Mouse (Mus musculus): ENCODE data around the gene Rcc2. TPM values are rescaled to one million over a fixed set of nuclear protein-coding genes. Genes with fewer than 3 reads are reported as not detected.

Gene Rcc2
- polyA plus RNA-seq, 1 experiment from 2014 or later = 10.7 TPM

- ATAC-seq (ENCODE audit: extremely low read depth, insufficient number of reproducible peaks, low FRiP score, low TSS enrichment) = no peak
- no peak overlapping the region for H3K4me2 ChIP-seq
- peaks cover 8% of the 10 kb centered on the region for H3K4me1 ChIP-seq
- no peaks in the 10 kb centered on the region for H3K36me3 ChIP-seq
- H3K27me3 ChIP-seq (replicated peaks) = no peaks in the 10 kb centered on the region; the same call in 1 of the 2 replicates
- H3K9me3 ChIP-seq = no peaks in the 10 kb centered on the region
- H3K9ac ChIP-seq = no peak overlapping the region
- no peak overlapping the region for H3K4me3 ChIP-seq
- H3K27ac ChIP-seq (replicated peaks) = no peak overlapping the region
- WGBS = 86% methylated on average over 4 of the region's 4 CpGs
These were observed 31.3 kb downstream of the Rcc2 start for GRCm38 (mm10) chr4:140731654-140732053.

GRCm38 (mm10) chr4:140732871-140733270, 32.5 kb downstream of the Rcc2 start:
- H3K4me3 ChIP-seq = no peak overlapping the region
- no peaks in the 10 kb centered on the region for H3K36me3 ChIP-seq
- no peak overlapping the region for H3K4me2 ChIP-seq
- H3K27me3 ChIP-seq (replicated peaks) = no peaks in the 10 kb centered on the region; the same call in 1 of the 2 replicates
- ATAC-seq (ENCODE audit: extremely low read depth, insufficient number of reproducible peaks, low FRiP score, low TSS enrichment) = no peak
- no peak overlapping the region for H3K27ac ChIP-seq (replicated peaks)
- 69% methylated on average over 7 of the region's 7 CpGs for WGBS
- H3K4me1 ChIP-seq = peaks cover 8% of the 10 kb centered on the region
- no peak overlapping the region for H3K9ac ChIP-seq
- H3K9me3 ChIP-seq = no peaks in the 10 kb centered on the region

- ATAC-seq (ENCODE audit: extremely low read depth, insufficient number of reproducible peaks, low FRiP score, low TSS enrichment) = no peak
- H3K9me3 ChIP-seq = no peaks in the 10 kb centered on the region
- H3K27ac ChIP-seq (replicated peaks) = no peak overlapping the region
- H3K4me1 ChIP-seq = peaks cover 7% of the 10 kb centered on the region
- WGBS = 85% methylated on average over 11 of the region's 11 CpGs
- no peak overlapping the region for H3K4me3 ChIP-seq
- no peak overlapping the region for H3K4me2 ChIP-seq
- peaks cover 9% of the 10 kb centered on the region; the same call in 1 of the 2 replicates for H3K27me3 ChIP-seq (replicated peaks)
- no peak overlapping the region for H3K9ac ChIP-seq
- H3K36me3 ChIP-seq = no peaks in the 10 kb centered on the region
These were observed 40.3 kb downstream of the Rcc2 start for GRCm38 (mm10) chr4:140740655-140741054.

GRCm38 (mm10) chr4:140741401-140741800, 41.1 kb downstream of the Rcc2 start:
- 83% methylated on average over 6 of the region's 6 CpGs for WGBS
- no peak for ATAC-seq (ENCODE audit: extremely low read depth, insufficient number of reproducible peaks, low FRiP score, low TSS enrichment)
- no peaks in the 10 kb centered on the region for H3K9me3 ChIP-seq
- no peak overlapping the region for H3K4me2 ChIP-seq
- H3K36me3 ChIP-seq = no peaks in the 10 kb centered on the region
- no peak overlapping the region for H3K27ac ChIP-seq (replicated peaks)
- H3K4me3 ChIP-seq = no peak overlapping the region
- H3K9ac ChIP-seq = no peak overlapping the region
- peaks cover 7% of the 10 kb centered on the region for H3K4me1 ChIP-seq
- H3K27me3 ChIP-seq (replicated peaks) = peaks cover 9% of the 10 kb centered on the region; the same call in 1 of the 2 replicates

GRCm38 (mm10) chr4:140742543-140742942, 42.2 kb downstream of the Rcc2 start, which contains the start of gene Padi6:
Gene Padi6, minus strand, starts transcription at chr4:140742643.
- 52% methylated on average over 2 of the region's 2 CpGs for WGBS
- no peak within 1 kb of the TSS for H3K9ac ChIP-seq
- H3K27ac ChIP-seq (replicated peaks) = no peak within 1 kb of the TSS
- no peak within 1 kb of the TSS for H3K4me3 ChIP-seq
- ATAC-seq (ENCODE audit: extremely low read depth, insufficient number of reproducible peaks, low FRiP score, low TSS enrichment) = no peak
- H3K27me3 ChIP-seq (replicated peaks) = peaks cover 18% of the 10 kb centered on the region; the same call in 1 of the 2 replicates
- H3K4me2 ChIP-seq = no peak within 1 kb of the TSS
- H3K9me3 ChIP-seq = no peaks in the 10 kb centered on the region
- no peaks in the 10 kb centered on the region for H3K36me3 ChIP-seq
- H3K4me1 ChIP-seq = peaks cover 10% of the 10 kb centered on the region

- H3K4me3 ChIP-seq = no peak overlapping the region
- H3K4me1 ChIP-seq = peaks cover 16% of the 10 kb centered on the region
- no peak overlapping the region for H3K4me2 ChIP-seq
- no peak for ATAC-seq (ENCODE audit: extremely low read depth, insufficient number of reproducible peaks, low FRiP score, low TSS enrichment)
- no peaks in the 10 kb centered on the region for H3K9me3 ChIP-seq
- WGBS = 12% methylated on average over 4 of the region's 4 CpGs
- H3K36me3 ChIP-seq = no peaks in the 10 kb centered on the region
- H3K27me3 ChIP-seq (replicated peaks) = peaks cover 18% of the 10 kb centered on the region; the same call in 1 of the 2 replicates
- no peak overlapping the region for H3K9ac ChIP-seq
- no peak overlapping the region for H3K27ac ChIP-seq (replicated peaks)
These were observed 42.7 kb downstream of the Rcc2 start for GRCm38 (mm10) chr4:140743086-140743485.

- no peak overlapping the region for H3K4me3 ChIP-seq
- H3K9me3 ChIP-seq = no peaks in the 10 kb centered on the region
- peaks cover 26% of the 10 kb centered on the region for H3K4me1 ChIP-seq
- H3K36me3 ChIP-seq = no peaks in the 10 kb centered on the region
- WGBS = 18% methylated on average over 3 of the region's 3 CpGs
- no peak overlapping the region for H3K4me2 ChIP-seq
- H3K27me3 ChIP-seq (replicated peaks) = peaks cover 18% of the 10 kb centered on the region; the same call in 1 of the 2 replicates
- no peak overlapping the region for H3K27ac ChIP-seq (replicated peaks)
- no peak overlapping the region for H3K9ac ChIP-seq
- ATAC-seq (ENCODE audit: extremely low read depth, insufficient number of reproducible peaks, low FRiP score, low TSS enrichment) = no peak
These were observed 44.3 kb downstream of the Rcc2 start for GRCm38 (mm10) chr4:140744654-140745053.

- Histone ChIP-seq H3K4me3 (0 out of 2 replicates have a peak overlapping the region, but pooled peaks have one; percentile 16), H3K36me3 (no peaks in the 10 kb centered on the region), H3K4me2 (peak overlapping the region; percentile 51), H3K27ac (replicated peaks) (peak overlapping the region; percentile 91), H3K27me3 (replicated peaks) (peaks cover 15% of the 10 kb centered on the region; the same call in 1 of the 2 replicates), H3K9me3 (no peaks in the 10 kb centered on the region), H3K4me1 (peaks cover 37% of the 10 kb centered on the region), H3K9ac (peak overlapping the region; percentile 77)
- ATAC-seq (ENCODE audit: extremely low read depth, insufficient number of reproducible peaks, low FRiP score, low TSS enrichment) = peak; percentile 43; the same call in 1 of the 2 replicates
- 11% methylated on average over 12 of the region's 12 CpGs for WGBS
These were observed 47.6 kb downstream of the Rcc2 start for GRCm38 (mm10) chr4:140747978-140748377.

GRCm38 (mm10) chr4:140750328-140750727, 50.0 kb downstream of the Rcc2 start:
- 9% methylated on average over 19 of the region's 19 CpGs for WGBS
- H3K4me2 ChIP-seq = peak overlapping the region; percentile 53
- peaks cover 11% of the 10 kb centered on the region; the same call in 1 of the 2 replicates for H3K27me3 ChIP-seq (replicated peaks)
- H3K9me3 ChIP-seq = no peaks in the 10 kb centered on the region
- H3K36me3 ChIP-seq = no peaks in the 10 kb centered on the region
- peak overlapping the region; percentile 27 for H3K4me3 ChIP-seq
- peaks cover 44% of the 10 kb centered on the region for H3K4me1 ChIP-seq
- ATAC-seq (ENCODE audit: extremely low read depth, insufficient number of reproducible peaks, low FRiP score, low TSS enrichment) = no peak
- H3K9ac ChIP-seq = peak overlapping the region; percentile 15; the same call in 1 of the 2 replicates
- H3K27ac ChIP-seq (replicated peaks) = peak overlapping the region; percentile 20; the same call in 1 of the 2 replicates

- Histone ChIP-seq H3K9ac (0 out of 2 replicates have a peak overlapping the region, but pooled peaks have one; percentile 19), H3K9me3 (no peaks in the 10 kb centered on the region), H3K4me1 (peaks cover 42% of the 10 kb centered on the region), H3K27ac (replicated peaks) (peak overlapping the region; percentile 62), H3K36me3 (no peaks in the 10 kb centered on the region), H3K4me2 (no peak overlapping the region), H3K27me3 (replicated peaks) (peaks cover 2% of the 10 kb centered on the region; the same call in 1 of the 2 replicates), H3K4me3 (no peak overlapping the region)
- 34% methylated on average over 7 of the region's 7 CpGs for WGBS
- no peak for ATAC-seq (ENCODE audit: extremely low read depth, insufficient number of reproducible peaks, low FRiP score, low TSS enrichment)
These were observed 53.0 kb downstream of the Rcc2 start for GRCm38 (mm10) chr4:140753366-140753765.

GRCm38 (mm10) chr4:140755811-140756210, 55.5 kb downstream of the Rcc2 start:
- peaks cover 23% of the 10 kb centered on the region for H3K4me1 ChIP-seq
- H3K4me2 ChIP-seq = no peak overlapping the region
- no peaks in the 10 kb centered on the region; the same call in 1 of the 2 replicates for H3K27me3 ChIP-seq (replicated peaks)
- H3K9ac ChIP-seq = no peak overlapping the region
- H3K36me3 ChIP-seq = no peaks in the 10 kb centered on the region
- WGBS = 65% methylated on average over 3 of the region's 3 CpGs
- H3K27ac ChIP-seq (replicated peaks) = no peak overlapping the region
- no peak for ATAC-seq (ENCODE audit: extremely low read depth, insufficient number of reproducible peaks, low FRiP score, low TSS enrichment)
- H3K9me3 ChIP-seq = no peaks in the 10 kb centered on the region
- no peak overlapping the region for H3K4me3 ChIP-seq

GRCm38 (mm10) chr4:140761601-140762000, 61.3 kb downstream of the Rcc2 start:
- Histone ChIP-seq H3K36me3 (no peaks in the 10 kb centered on the region), H3K27me3 (replicated peaks) (no peaks in the 10 kb centered on the region; the same call in 1 of the 2 replicates), H3K27ac (replicated peaks) (no peak overlapping the region), H3K9me3 (no peaks in the 10 kb centered on the region), H3K4me2 (no peak overlapping the region), H3K4me3 (no peak overlapping the region), H3K4me1 (peaks cover 13% of the 10 kb centered on the region; the same call in 1 of the 2 replicates), H3K9ac (0 out of 2 replicates have a peak overlapping the region, but pooled peaks have one; percentile 14)
- 71% methylated on average over 7 of the region's 7 CpGs for WGBS
- ATAC-seq (ENCODE audit: extremely low read depth, insufficient number of reproducible peaks, low FRiP score, low TSS enrichment) = no peak

Data from heart, embryonic 13.5 days (tissue).